Mouse (Mus musculus) forebrain, embryonic 12.5 days (tissue): ENCODE results near the gene 4930469K13Rik. TPM values are rescaled to one million over a fixed set of nuclear protein-coding genes. Genes with fewer than 3 reads are reported as not detected.

ENCODE experiments used
- ATAC-seq: fragments of 200-750 bp; cut with Nextera tagmentation; 2 replicates; pipeline ENCODE4 v1.8.0; 2017; ENCODE audit warnings: moderate TSS enrichment; ENCODE audit not compliant: low FRiP score
- H3K27ac ChIP-seq: fragments of 300-500 bp; sonication (generic); 2 replicates; pipeline ENCODE4 v1.5.1; 2016; ENCODE audit warnings: mild to moderate bottlenecking
- H3K27me3 ChIP-seq: fragments of 300-500 bp; sonication (generic); 2 replicates; pipeline ENCODE4 v1.6.1; 2016; ENCODE audit warnings: mild to moderate bottlenecking
- H3K36me3 ChIP-seq: fragments of 300-500 bp; sonication (generic); replicated peaks from 2 replicates; pipeline ENCODE4 v1.6.1; 2016; ENCODE audit warnings: mild to moderate bottlenecking
- H3K4me1 ChIP-seq: fragments of 300-500 bp; sonication (generic); 2 replicates; pipeline ENCODE4 v1.6.1; 2016
- H3K4me2 ChIP-seq: fragments of 300-500 bp; sonication (generic); 2 replicates; pipeline ENCODE4 v1.6.1; 2016; ENCODE audit warnings: mild to moderate bottlenecking, moderate library complexity
- H3K4me3 ChIP-seq: fragments of 300-500 bp; sonication (generic); replicated peaks from 2 replicates; pipeline ENCODE4 v1.5.1; 2016; ENCODE audit warnings: mild to moderate bottlenecking
- H3K9ac ChIP-seq: fragments of 300-500 bp; sonication (generic); 2 replicates; pipeline ENCODE4 v1.6.1; 2016; ENCODE audit warnings: mild to moderate bottlenecking
- H3K9me3 ChIP-seq: fragments of 300-500 bp; sonication (generic); 2 replicates; pipeline ENCODE4 v1.6.1; 2016
- WGBS: fragments of 180-500 bp; shearing (Covaris S2); methylation state at CpG from one replicate; pipeline ENCODE4 v1.1.7; 2016; 5-methylcytosine and 5-hydroxymethylcytosine counted together
- polyA plus RNA-seq: library from polyadenylated mRNA; unstranded; fragments of >200 nt; fragmentation: Nextera tagmentation; extraction: Ambion mirVana; gene quantifications from 2 replicates; pipeline ENCODE4 v1.2.1, GENCODE M21; 2016

4930469K13Rik gene
- polyA plus RNA-seq, 1 experiment from 2014 or later, result not detected

DNA sequence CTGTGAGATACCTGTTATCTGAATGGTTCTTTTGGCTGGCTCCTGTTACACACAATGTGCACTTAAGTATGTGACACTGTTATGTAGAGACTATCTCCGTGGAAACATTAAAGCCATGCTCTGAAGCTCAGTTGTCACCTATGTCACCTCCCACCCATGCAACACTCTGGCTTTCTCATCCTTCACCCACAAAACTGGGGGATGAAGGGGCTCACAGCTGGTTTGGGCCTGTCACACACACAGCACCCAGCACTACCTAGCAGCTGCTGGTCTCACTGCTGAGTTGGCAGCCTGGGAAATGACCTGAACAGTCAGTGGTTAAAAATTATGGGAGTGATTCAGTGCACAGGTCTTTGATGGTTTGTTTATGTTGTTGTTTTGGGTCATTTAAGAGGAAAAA lies 48.3 kb downstream of the 4930469K13Rik start:
- H3K27ac ChIP-seq, result no peak overlapping the region
- H3K27me3 ChIP-seq, result no peaks in the 10 kb centered on the region
- H3K4me1 ChIP-seq, result no peaks in the 10 kb centered on the region
- no peaks in the 10 kb centered on the region for H3K36me3 ChIP-seq
- H3K4me2 ChIP-seq, result no peak overlapping the region
- no peaks in the 10 kb centered on the region for H3K9me3 ChIP-seq
- no peak overlapping the region for H3K4me3 ChIP-seq
- H3K9ac ChIP-seq, result no peak overlapping the region
- 74% methylated on average over 1 of the region's 1 CpGs for WGBS
- ATAC-seq, result no peak

GRCm38 (mm10) chr11:34049125-34049379 lies 49.3 kb downstream of the 4930469K13Rik start:
- no peaks in the 10 kb centered on the region for H3K9me3 ChIP-seq
- H3K36me3 ChIP-seq, result no peaks in the 10 kb centered on the region
- H3K9ac ChIP-seq, result no peak overlapping the region
- H3K4me3 ChIP-seq, result no peak overlapping the region
- WGBS, result 88% methylated on average over 1 of the region's 1 CpGs
- no peaks in the 10 kb centered on the region for H3K27me3 ChIP-seq
- H3K27ac ChIP-seq, result no peak overlapping the region
- no peak for ATAC-seq
- no peaks in the 10 kb centered on the region for H3K4me1 ChIP-seq
- H3K4me2 ChIP-seq, result no peak overlapping the region

DNA sequence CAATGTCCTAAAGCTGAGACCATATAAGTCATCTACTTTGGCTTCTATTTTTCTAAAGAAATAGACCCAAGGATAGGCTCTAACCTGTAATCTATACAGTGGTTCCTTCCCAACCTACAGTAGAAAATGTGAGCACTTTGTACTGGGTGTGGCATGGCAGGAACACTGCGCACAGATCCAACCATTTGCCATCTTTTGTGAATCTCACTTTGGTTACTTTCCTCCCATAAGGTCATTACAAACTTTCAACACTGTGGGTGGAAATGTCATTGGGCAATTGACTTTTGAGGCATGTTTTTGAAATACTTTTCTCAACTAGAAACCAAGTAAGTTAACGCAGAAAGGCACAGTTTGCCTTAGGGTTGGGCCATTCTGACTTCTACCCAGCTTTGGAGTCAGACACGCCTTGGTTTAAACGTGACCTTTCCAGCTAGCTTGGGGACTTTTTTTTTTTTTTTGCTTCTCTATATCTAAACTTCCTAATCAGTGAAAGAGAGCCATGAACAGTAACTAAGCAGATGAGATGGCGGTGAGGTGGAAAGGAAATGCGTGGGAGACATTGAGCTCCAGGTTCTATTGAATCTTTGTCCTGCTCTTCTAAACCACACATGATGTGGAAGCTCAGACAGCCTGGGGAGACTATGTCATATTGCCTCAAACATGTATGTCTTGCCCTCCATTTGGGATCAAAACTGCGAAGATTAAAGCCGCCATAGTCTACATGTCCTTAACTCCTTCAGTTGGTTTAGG lies 49.8 kb downstream of the 4930469K13Rik start:
- Histone ChIP-seq H3K36me3 (no peaks in the 10 kb centered on the region), H3K4me2 (no peak overlapping the region), H3K4me3 (no peak overlapping the region), H3K9me3 (no peaks in the 10 kb centered on the region), H3K4me1 (no peaks in the 10 kb centered on the region), H3K27ac (no peak overlapping the region), H3K9ac (no peak overlapping the region), H3K27me3 (no peaks in the 10 kb centered on the region)
- WGBS, result 92% methylated on average over 8 of the region's 8 CpGs
- ATAC-seq, result no peak

GRCm38 (mm10) chr11:34047542-34047937 lies 50.8 kb downstream of the 4930469K13Rik start:
- no peaks in the 10 kb centered on the region for H3K9me3 ChIP-seq
- no peaks in the 10 kb centered on the region for H3K4me1 ChIP-seq
- no peaks in the 10 kb centered on the region for H3K27me3 ChIP-seq
- H3K36me3 ChIP-seq, result no peaks in the 10 kb centered on the region
- H3K4me3 ChIP-seq, result no peak overlapping the region
- no peak overlapping the region for H3K4me2 ChIP-seq
- no peak overlapping the region for H3K27ac ChIP-seq
- ATAC-seq, result no peak
- WGBS, result 91% methylated on average over 5 of the region's 5 CpGs
- H3K9ac ChIP-seq, result no peak overlapping the region

DNA sequence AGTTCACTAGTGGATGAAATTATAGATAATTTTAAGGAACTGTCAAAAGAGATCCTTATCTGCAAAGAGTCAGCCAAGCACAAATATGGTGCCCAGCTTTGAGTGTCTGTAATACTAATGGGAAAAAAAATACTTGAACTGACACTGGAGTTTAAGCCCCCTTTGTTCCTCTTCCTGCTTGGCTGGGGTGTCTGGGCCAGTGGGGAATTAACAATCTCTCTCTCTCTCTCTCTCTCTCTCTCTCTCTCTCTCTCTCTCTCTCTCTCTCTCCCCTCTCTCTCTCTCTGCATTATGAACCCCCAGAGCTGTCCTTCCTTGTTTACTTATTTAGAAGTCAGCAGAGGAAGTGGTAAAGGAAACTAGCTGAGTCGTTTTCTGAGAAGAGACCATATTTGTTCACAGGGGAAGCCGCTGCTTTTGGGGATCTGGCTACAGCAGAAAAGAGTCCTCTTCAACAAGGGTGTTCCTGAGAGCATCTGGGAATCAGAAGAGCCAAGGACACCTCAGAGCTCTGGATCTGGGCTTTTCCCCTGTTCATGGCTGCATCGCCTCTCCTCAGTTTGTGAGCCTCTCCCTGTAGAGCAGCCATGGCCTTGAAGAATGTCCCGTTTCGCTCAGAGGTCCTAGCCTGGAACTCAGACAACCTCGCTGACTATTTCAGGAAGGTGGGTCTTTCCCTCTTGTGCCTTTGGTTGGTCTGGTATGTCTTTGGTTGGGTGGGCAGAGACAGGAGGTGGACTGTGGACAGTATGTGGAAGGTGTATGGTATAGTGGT lies 51.4 kb downstream of the 4930469K13Rik start, which contains the start of gene Lcp2:
Gene Lcp2 (plus strand): TSS at position 154 of the 775 bp plus-strand sequence.
- no peak for ATAC-seq
- 87% methylated on average over 6 of the region's 6 CpGs for WGBS
- H3K27ac ChIP-seq, result no peak within 1 kb of the TSS

DNA sequence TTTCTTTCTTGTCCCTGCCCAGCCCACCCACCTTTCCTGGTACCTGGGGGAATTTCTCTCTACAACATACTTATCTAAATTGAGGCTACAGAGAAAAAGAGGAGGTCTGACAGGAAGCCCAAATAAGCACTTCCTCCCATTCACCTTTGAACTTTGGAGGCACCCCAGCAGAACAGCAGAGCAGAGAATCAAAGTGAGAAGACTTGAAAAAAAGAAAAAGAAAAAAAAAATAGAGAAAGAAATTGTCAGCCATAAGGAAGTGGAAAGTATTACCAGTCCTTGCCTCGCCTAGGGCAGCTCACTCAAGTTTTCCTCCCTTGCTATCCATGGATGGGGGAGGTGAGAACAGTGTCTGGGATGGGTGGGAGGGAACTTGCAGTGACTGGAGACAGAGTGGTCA lies 55.5 kb downstream of the 4930469K13Rik start:
- H3K4me2 ChIP-seq, result no peak overlapping the region
- no peaks in the 10 kb centered on the region for H3K36me3 ChIP-seq
- no peak overlapping the region for H3K27ac ChIP-seq
- no peaks in the 10 kb centered on the region for H3K4me1 ChIP-seq
- ATAC-seq, result no peak
- no peaks in the 10 kb centered on the region for H3K9me3 ChIP-seq
- H3K9ac ChIP-seq, result no peak overlapping the region
- 56% methylated on average over 1 of the region's 1 CpGs for WGBS
- H3K27me3 ChIP-seq, result no peaks in the 10 kb centered on the region
- no peak overlapping the region for H3K4me3 ChIP-seq

More for the DNA sequence above, 51.4 kb downstream of the 4930469K13Rik start, which contains the start of gene Lcp2:
- Histone ChIP-seq H3K4me2 (no peak within 1 kb of the TSS), H3K9ac (no peak within 1 kb of the TSS), H3K27me3 (no peaks in the 10 kb centered on the region), H3K9me3 (no peaks in the 10 kb centered on the region), H3K4me1 (no peaks in the 10 kb centered on the region), H3K4me3 (no peak within 1 kb of the TSS), H3K36me3 (no peaks in the 10 kb centered on the region)

GRCm38 (mm10) chr11:34040061-34040460 lies 58.3 kb downstream of the 4930469K13Rik start:
- Histone ChIP-seq H3K27me3 (no peaks in the 10 kb centered on the region), H3K4me2 (no peak overlapping the region), H3K9ac (no peak overlapping the region), H3K4me1 (no peaks in the 10 kb centered on the region), H3K27ac (no peak overlapping the region), H3K4me3 (no peak overlapping the region), H3K36me3 (no peaks in the 10 kb centered on the region), H3K9me3 (no peaks in the 10 kb centered on the region)
- no peak for ATAC-seq
- 82% methylated on average over 5 of the region's 5 CpGs for WGBS

DNA sequence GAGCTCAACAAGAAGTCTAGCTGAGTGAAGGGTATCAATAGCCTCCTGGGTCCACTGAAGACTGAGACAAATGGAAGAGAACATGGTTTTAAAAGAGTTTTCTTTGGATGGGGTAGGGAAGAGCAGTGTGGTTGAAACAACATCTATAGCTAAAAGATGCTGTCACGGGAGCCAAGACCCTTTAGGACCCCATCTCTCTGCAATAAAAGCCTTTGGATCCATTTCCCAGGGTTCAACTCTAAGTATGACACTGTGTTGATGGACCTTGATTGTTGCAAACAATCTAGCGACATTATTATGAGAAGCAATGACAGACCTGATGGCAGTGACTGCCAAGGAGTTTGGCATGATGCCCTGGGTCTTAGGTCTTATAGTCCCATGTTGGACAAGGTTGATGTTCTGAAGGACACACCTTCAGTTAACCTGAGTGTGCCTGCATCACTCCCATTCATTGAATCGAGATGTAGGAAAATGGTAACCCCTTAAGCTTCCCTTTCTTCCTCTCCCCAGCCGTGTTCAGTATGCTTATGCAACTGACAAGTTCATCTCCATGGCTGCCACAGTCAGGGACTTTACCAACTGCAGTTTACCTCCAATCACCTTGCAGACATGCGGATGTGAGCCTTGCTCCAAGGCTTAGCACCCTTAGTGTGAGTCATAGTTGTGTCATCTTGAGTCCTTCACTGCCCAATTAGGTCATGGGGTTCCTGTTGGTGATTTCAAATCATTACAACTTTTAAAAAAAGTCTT lies 62.3 kb downstream of the 4930469K13Rik start:
- Histone ChIP-seq H3K36me3 (no peaks in the 10 kb centered on the region), H3K27me3 (no peaks in the 10 kb centered on the region), H3K27ac (no peak overlapping the region), H3K9me3 (no peaks in the 10 kb centered on the region), H3K4me2 (no peak overlapping the region), H3K4me3 (no peak overlapping the region), H3K4me1 (no peaks in the 10 kb centered on the region), H3K9ac (no peak overlapping the region)
- ATAC-seq, result no peak
- WGBS, result 85% methylated on average over 5 of the region's 5 CpGs

GRCm38 (mm10) chr11:34034794-34035193 lies 63.6 kb downstream of the 4930469K13Rik start:
- Histone ChIP-seq H3K27me3 (no peaks in the 10 kb centered on the region), H3K36me3 (no peaks in the 10 kb centered on the region), H3K27ac (no peak overlapping the region), H3K9me3 (no peaks in the 10 kb centered on the region), H3K4me3 (no peak overlapping the region), H3K4me2 (no peak overlapping the region), H3K9ac (no peak overlapping the region), H3K4me1 (no peaks in the 10 kb centered on the region)
- 73% methylated on average over 2 of the region's 2 CpGs for whole genome bisulfite sequencing
- no peak for ATAC-seq

DNA sequence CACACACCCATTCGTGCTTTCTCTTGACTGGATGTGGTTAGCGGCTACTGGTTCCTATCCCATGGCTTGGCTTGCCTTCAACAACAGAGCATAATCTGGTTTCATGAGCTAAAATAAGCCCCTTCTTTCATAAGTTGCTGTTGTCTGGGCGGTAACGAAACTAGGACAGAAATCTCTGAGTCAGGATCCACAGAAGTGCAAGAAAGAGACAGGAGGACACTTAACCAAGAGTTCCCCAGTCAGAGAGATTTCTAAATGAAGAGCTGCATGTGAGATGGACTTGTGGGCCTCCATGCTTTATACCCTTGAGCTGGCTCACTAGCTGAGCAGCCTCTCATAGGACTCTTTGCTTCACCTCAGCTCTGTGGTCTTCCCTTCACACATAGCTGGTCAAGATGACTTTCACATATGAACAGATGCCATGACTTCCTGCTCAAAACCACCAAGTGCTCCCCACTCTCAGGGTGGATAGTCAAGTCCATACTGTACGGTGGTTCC lies 64.3 kb downstream of the 4930469K13Rik start:
- H3K4me1 ChIP-seq, result no peaks in the 10 kb centered on the region
- H3K27ac ChIP-seq, result no peak overlapping the region
- 94% methylated on average over 5 of the region's 5 CpGs for WGBS
- H3K9me3 ChIP-seq, result no peaks in the 10 kb centered on the region
- H3K36me3 ChIP-seq, result no peaks in the 10 kb centered on the region
- ATAC-seq, result no peak
- H3K9ac ChIP-seq, result no peak overlapping the region
- H3K27me3 ChIP-seq, result no peaks in the 10 kb centered on the region
- H3K4me3 ChIP-seq, result no peak overlapping the region
- H3K4me2 ChIP-seq, result no peak overlapping the region

DNA sequence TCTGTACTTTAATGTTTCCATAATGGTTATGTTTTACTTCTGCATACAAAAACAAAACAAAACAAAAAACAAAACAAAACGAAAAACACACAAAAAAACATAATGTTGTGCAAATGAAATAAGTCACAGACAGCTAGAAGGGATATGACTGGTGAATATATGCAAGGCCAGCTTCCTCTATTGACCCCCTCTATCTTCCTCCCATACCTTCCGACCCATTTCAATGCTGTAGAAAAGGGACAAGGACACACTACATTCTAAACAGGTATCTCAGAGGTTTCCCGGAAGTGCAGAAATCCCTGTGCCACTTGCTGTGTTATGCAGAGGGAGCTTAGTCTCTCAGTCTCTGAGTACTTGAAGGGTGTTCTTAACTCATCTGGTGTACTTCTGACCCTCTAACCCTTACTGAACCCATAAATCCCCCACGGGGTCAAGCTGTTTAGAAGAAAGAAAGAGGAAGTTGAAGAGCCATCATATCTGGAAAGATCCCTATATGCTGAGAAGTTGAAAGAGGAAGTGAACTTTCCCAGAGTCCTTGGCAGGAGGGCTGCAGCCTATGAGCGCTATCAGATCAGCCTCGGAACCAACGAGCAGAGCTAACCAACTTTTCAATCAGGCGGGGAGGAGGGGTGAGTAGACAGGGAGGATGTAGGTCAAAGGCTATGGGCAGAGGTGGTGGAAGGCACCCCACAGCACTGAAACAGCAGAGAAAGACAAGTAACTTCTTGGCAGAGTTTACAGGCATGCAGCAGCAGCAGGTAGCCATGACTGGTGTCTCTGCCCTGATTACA lies 67.1 kb downstream of the 4930469K13Rik start:
- 79% methylated on average over 8 of the region's 8 CpGs for WGBS
- Histone ChIP-seq H3K27me3 (no peaks in the 10 kb centered on the region), H3K4me2 (no peak overlapping the region), H3K36me3 (no peaks in the 10 kb centered on the region), H3K4me1 (no peaks in the 10 kb centered on the region), H3K4me3 (no peak overlapping the region), H3K27ac (no peak overlapping the region), H3K9me3 (no peaks in the 10 kb centered on the region), H3K9ac (no peak overlapping the region)
- no peak for ATAC-seq

DNA sequence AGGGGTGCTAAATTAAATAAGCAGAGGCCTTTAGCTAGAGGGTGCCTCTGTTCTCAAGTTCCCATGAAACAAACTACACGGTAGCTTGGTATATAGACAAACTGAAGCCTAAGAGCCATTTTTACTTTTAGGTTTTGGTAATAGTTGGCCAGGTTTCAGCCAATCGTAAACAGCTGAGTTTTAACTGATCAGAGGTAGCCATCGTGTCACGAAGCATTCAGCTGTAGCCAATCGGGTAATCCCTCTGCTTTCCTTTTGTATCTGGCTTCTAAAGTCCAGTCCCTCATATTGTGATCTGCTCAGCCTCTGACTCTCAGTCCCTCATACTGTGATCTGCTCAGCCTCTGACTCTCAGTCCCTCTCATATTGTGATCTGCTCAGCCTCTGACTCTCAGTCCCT lies 68.7 kb downstream of the 4930469K13Rik start:
- Histone ChIP-seq H3K9me3 (no peaks in the 10 kb centered on the region), H3K4me2 (no peak overlapping the region), H3K36me3 (no peaks in the 10 kb centered on the region), H3K9ac (no peak overlapping the region), H3K27me3 (no peaks in the 10 kb centered on the region), H3K4me3 (no peak overlapping the region), H3K4me1 (no peaks in the 10 kb centered on the region), H3K27ac (no peak overlapping the region)
- no peak for ATAC-seq
- 42% methylated on average over 5 of the region's 5 CpGs for WGBS
